Mouse (Mus musculus) brain, embryonic 14.5 days (tissue): ENCODE data around the gene Uqcc1. TPM values are rescaled to one million over a fixed set of nuclear protein-coding genes. Genes with fewer than 3 reads are reported as not detected.

Experiments
- DNase-seq: peaks from one replicate; pipeline ENCODE4 v3.0.0-alpha.2; 2011; ENCODE audit warnings: low read depth
- CTCF ChIP-seq: fragments of 200-500 bp; IDR thresholded peaks from 2 replicates; pipeline ENCODE4 v1.5.1; 2012; ENCODE audit warnings: inconsistent platforms, mild to moderate bottlenecking, moderate library complexity, borderline replicate concordance; ENCODE audit not compliant: insufficient read depth, insufficient read length; ENCODE audit errors: extremely low read depth
- POLR2A ChIP-seq: fragments of 200-500 bp; IDR thresholded peaks from 2 replicates; pipeline ENCODE4 v1.6.1; 2012; ENCODE audit warnings: mild to moderate bottlenecking, inconsistent platforms, borderline replicate concordance; ENCODE audit not compliant: poor library complexity, insufficient read depth, insufficient read length, severe bottlenecking; ENCODE audit errors: extremely low read depth
- polyA plus RNA-seq: library from polyadenylated mRNA; depleted of rRNA; stranded (reverse); fragments of >200 nt; gene quantifications from 2 replicates; pipeline ENCODE4 v1.2.3, GENCODE M21; 2012; rRNA removed

Gene Uqcc1
- polyA plus RNA-seq = 40.4 and 44.9 TPM in 2 replicates

DNA sequence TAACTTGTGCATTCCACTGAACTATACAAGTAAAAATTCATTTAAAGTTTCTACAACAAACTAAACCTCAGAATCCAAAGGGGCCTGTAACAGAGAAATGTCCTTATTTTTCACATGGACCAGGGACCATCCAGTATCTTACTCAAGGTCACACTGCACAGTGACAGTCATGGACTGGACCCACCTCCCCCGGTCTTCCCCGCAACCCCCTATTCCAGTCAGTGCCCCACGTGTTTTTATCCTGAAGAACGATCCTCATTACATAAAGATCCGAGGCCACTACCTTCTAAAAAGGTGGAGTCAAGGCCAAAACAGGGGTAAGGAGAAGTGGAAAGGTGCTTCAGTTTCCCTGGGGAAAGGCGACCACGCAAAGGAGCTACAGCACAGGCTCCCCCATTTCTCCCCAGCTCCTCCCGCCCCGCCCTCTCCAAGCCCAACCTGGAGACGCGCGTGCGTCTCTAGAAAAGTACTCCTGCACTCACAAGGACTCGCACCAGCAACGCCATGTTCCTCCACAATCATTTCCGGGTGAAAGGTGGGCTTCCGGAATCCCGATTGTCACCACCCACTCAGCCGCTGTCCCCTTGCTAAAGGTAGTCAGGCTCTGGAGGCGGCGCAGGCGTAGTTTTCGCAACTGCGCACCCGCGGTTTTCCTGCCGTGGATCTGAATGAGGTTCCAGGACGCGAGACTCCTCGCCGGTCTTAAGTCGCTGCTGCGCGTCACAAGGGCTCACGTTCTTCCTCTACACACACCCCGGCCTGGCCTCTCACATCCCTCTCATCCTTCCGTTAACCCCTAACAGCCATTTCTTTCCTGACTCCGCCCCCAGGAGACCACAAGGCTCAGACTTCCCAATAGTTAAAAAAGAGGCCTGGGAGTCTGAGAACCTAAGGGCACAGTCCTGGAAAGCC, at the start of gene Uqcc1:
TSS of gene Uqcc1 (minus strand) at position 780 of the 912 bp plus-strand sequence.
- TF ChIP-seq POLR2A = peak; percentile 50; the same call in 1 of the 2 replicates
- no peak for TF ChIP-seq CTCF

DNA sequence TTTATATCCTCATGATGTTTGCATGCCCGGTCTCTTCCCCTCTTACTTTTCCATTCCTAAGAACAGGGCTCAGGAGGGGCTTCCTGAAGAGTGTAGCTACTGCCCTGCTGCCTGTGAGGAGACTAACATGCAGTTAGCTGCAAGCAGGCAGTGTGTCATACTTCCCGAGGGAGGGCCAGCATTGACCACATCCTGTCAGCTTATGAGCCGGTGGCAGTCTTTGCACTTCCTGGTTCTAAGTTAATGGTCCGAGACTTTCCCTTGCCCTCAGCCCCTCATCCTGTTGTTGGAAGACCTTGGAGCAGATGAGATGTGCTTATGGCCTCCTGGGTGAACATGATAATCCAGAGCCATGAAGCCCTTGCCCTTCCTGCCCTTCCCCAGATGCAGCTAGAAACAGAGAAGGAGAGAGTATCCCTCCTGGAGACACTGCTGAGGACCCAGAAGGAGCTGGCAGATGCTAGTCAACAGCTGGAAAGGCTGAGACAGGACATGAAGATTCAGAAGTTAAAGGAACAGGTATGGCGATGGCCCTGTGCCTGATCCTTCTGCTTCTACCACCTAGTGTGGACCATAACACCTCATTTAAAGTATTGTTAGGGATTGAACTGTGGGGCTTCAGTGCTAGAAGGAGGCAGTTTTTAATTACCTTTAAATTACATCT, 49.4 kb upstream of the Uqcc1 start:
- no peak for TF ChIP-seq POLR2A
- no peak for TF ChIP-seq CTCF
- no peak for DNase-seq

More for the DNA sequence above, at the start of gene Uqcc1:
- peak; percentile 98 for DNase-seq

DNA sequence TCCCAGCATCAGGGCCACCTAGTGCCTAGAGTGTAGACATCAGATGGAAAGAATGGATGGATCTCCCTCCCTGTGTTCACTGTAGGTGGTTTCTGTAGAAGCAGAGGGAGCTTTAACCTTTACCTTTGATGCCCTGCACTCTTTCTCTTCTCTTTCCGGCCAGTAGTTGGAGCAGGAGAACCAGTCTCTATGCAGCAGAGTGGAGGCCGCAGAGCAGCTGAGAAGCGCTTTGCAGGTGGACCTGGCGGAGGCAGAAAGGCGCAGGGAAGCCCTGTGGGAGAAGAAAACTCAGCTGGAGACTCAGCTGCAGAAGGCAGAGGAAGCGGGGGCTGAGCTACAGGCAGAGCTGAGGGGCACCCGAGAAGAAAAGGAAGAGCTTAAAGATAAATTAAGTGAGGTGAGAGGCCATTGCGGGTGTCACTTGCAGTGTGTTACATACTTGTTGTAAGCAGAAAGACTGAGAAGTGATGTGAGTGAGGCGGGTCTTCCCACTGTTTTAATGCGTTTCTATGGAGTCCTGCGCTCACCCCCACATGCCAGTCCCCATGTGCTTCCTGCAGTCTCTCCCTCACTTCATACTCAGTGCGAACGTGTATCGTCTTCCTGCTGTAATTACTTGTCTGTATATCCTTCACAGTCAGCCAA, 44.1 kb upstream of the Uqcc1 start:
- TF ChIP-seq CTCF (no peak), POLR2A (no peak)
- DNase-seq = no peak

DNA sequence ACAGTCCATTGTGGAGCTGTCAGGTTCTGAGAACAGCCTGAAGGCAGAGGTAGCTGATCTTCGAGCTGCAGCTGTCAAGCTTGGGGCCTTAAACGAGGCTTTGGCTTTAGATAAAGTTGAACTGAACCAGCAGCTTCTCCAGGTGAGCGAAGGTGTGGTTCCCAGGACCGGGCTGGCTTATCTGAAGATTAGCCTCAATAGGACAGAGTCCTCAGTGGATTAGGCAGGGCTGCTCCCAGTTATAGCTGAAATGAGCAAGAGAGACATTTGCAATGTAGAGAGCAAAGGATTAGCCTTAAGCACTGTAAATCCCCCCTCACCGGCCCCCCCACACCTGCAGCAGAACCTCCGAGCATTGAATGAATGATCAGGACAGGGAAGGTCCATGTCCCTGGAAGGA, 43.2 kb upstream of the Uqcc1 start:
- DNase-seq = no peak
- TF ChIP-seq POLR2A = no peak

DNA sequence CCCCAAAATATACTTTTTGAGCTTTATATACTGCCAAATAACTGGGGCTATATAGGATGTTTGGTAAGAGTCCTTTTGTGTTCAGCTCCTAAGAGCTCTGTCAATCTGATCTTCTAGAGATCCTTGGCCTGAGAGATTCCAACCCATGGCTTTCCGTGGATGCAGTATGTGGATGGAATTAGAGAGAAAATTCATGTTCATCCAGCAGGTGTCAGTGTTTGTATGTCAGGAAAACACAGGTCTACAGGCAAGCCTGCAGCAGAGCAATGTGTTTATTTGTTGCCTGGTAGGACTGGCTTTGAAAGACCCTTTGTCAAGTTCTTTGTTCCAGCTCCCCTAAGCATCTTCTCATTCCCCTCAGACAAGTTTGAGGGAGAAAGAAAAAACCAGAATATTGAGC, 32.9 kb upstream of the Uqcc1 start:
- peak; percentile 74 for DNase-seq
- TF ChIP-seq POLR2A = no peak
- TF ChIP-seq CTCF = peak; percentile 51; the same call in 1 of the 2 replicates

DNA sequence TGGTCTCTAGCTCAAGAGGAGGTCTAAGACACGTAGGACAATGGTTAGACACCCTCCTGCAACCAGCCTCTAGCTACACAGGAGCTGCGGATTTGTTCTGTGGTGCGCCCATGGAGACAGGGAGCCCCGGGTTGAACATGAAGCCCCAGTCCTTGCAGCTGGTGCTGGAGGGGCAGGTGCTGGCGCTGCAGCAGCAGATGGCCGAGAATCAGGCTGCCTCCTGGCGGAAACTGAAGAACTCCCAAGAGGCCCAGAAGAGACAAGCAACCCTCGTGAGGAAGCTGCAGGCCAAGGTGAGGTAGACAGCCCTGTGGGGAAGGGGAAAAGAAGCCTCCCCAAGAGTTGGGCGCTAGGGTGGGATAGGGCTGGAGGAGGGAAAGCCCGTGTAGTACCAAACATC, 31.8 kb upstream of the Uqcc1 start:
- TF ChIP-seq POLR2A = no peak
- peak; percentile 31 for DNase-seq

DNA sequence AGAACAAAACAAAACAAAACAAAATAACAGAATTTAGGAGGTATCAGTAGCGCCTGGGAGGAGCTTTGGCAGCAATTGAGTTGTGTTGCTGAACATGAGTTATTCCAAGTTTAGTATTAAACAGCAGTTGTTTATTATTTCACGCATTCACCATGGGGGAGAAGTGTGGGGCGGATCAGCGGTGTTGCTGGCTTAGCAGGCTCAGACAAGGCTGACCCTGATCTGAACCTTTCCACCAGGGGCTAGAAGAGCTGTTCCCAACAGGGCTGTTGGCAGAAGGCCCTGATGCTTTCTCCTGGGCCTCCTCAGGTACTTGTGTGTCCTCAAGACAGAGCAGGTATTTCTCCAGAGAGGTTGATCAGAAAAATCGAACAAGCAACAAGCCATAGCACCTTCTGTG, 29.9 kb upstream of the Uqcc1 start:
- no peak for TF ChIP-seq CTCF
- TF ChIP-seq POLR2A = no peak
- no peak for DNase-seq

DNA sequence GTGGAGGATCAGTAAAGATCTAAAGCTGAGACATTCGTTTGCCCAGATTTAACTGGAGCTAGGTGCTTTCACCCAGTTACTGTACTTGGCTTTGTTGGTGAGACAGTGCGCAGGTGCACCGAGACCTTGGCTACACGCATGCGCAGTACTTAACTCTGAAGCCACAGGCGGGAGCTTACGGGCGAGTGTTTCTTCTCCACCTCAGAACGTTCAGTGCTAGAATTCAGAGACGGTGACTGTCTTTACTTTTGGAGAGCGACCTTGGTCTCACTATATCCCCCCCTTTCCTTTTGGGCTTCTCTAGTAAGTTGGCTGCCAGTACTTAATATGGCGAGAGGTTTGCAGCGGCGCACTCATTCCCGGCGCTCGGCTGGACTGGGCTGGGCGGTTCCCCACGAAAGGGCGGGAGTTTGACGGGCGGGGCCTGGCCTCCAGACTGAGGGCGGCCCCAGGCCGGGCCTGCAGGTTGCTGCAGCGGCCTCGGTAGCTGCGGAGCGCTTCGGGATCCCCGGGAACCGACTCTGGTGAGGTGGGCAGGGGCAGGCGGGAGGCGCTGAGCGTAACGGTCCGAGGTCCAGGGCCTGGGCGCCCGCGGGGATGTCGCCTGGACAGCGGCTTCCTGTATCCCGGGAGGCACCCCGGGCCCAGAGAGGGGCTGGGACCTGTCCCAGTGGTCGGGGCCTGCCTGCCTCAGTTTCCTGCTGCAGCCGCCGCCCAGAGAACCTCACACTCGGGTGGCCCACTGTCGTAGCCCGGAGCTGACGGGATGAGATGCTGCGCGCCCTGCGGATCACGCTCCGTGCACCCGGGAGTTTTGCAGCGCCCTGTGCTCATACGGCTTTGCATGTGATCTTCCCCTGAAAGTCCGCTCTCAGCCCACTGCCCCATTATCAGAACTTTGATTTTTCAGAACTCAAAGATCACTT, 26.3 kb upstream of the Uqcc1 start, which contains the start of gene Cep250:
TSS of gene Cep250 (plus strand) at position 325 of the 926 bp plus-strand sequence.
- TF ChIP-seq CTCF = no peak
- TF ChIP-seq POLR2A = peak; percentile 87
- peak; percentile 96 for DNase-seq

DNA sequence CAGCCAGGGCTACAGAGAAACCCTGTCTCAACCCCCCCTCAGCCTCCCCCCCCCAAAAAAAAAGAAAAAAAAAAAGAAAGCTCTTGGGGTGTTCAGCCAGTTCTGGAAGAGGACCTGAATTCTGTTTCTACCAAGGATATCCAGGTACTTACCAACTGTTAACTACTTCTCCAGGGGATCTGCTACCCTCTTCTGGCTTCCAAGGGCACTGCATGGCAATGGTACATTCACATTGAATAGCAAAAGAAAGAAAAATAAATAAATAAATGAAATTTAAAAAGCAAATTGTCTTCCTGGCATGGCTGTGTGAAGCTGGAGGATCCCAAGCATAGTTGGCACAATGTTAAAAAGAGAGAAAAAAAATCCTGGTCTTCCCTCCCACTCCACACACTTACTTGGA, 21.9 kb upstream of the Uqcc1 start:
- TF ChIP-seq POLR2A (no peak), CTCF (peak; percentile 64; the same call in 1 of the 2 replicates)

DNA sequence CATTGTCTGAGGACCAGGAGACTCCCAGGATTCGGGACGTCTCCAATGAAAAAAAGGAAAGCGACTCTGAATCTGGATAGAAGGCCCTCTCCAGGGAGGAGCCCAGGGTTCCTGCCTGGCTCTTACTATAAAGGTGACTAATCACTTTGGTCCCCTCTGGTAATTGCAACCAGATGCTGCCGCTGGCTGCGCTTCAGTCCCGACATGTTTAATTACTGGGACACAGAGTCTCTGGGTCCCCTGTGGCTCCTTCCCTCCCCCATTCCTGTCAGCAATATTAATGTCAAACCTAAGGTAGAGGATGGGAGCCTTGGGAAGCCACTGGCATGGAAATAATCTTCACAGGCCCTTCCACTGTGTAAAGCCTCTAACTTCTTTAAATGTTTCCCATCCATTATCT, 19.3 kb upstream of the Uqcc1 start:
- TF ChIP-seq CTCF (no peak), POLR2A (no peak)

More for the DNA sequence above, 21.9 kb upstream of the Uqcc1 start:
- peak; percentile 82 for DNase-seq

More for the DNA sequence above, 19.3 kb upstream of the Uqcc1 start:
- peak; percentile 54 for DNase-seq
